Mouse (Mus musculus): Measurements from ENCODE around the gene Sox13. TPM values are rescaled to one million over a fixed set of nuclear protein-coding genes. Genes with fewer than 3 reads are reported as not detected.
A peak's percentile ranks its signal among the peaks of the same experiment; 100 is the strongest.

Sox13 gene
- polyA plus RNA-seq (2015; fragmentation: Nextera tagmentation; extraction: Ambion mirVana): 8.8 TPM in 2 replicates

- Histone ChIP-seq H3K36me3 (no peaks in the 10 kb centered on the region), H3K9ac (peak within 1 kb of the TSS; percentile 83), H3K4me3 (peak within 1 kb of the TSS; percentile 67), H3K27me3 (no peaks in the 10 kb centered on the region), H3K4me2 (peak within 1 kb of the TSS; percentile 89), H3K27ac (replicated peaks) (peak within 1 kb of the TSS; percentile 81), H3K9me3 (no peaks in the 10 kb centered on the region), H3K4me1 (replicated peaks) (peaks cover 36% of the 10 kb centered on the region)
- peak; percentile 82 for ATAC-seq (ENCODE audit: low read depth)
- WGBS: under 1% methylated on average over 109 of the region's 128 CpGs
Measured at GRCm38 (mm10) chr1:133423543-133424480, at the start of gene Sox13. TSS of gene Sox13 (minus strand) at chr1:133424377.

GRCm38 (mm10) chr1:133471556-133471955 is 47.4 kb upstream of the Sox13 start:
- Histone ChIP-seq H3K4me3 (no peak overlapping the region), H3K4me1 (replicated peaks) (0 out of 2 replicates have a peak, but pooled peaks cover 5% of the 10 kb centered on the region), H3K9me3 (no peaks in the 10 kb centered on the region), H3K4me2 (no peak overlapping the region), H3K27me3 (no peaks in the 10 kb centered on the region), H3K27ac (replicated peaks) (no peak overlapping the region), H3K9ac (no peak overlapping the region), H3K36me3 (no peaks in the 10 kb centered on the region)
- ATAC-seq (ENCODE audit: low read depth): no peak
- 71% methylated on average over 2 of the region's 2 CpGs for WGBS

- 0 out of 2 replicates have a peak, but pooled peaks cover 5% of the 10 kb centered on the region for H3K4me1 ChIP-seq (replicated peaks)
- 72% methylated on average over 7 of the region's 7 CpGs for WGBS
- no peak overlapping the region for H3K4me3 ChIP-seq
- H3K27me3 ChIP-seq: no peaks in the 10 kb centered on the region
- no peak overlapping the region for H3K27ac ChIP-seq (replicated peaks)
- no peak for ATAC-seq (ENCODE audit: low read depth)
- no peaks in the 10 kb centered on the region for H3K36me3 ChIP-seq
- no peak overlapping the region for H3K4me2 ChIP-seq
- H3K9me3 ChIP-seq: no peaks in the 10 kb centered on the region
- H3K9ac ChIP-seq: no peak overlapping the region
Measured at GRCm38 (mm10) chr1:133471086-133471485, 46.9 kb upstream of the Sox13 start.

GRCm38 (mm10) chr1:133470242-133471025 is 46.3 kb upstream of the Sox13 start:
- Histone ChIP-seq H3K9ac (no peak overlapping the region), H3K36me3 (no peaks in the 10 kb centered on the region), H3K27ac (replicated peaks) (no peak overlapping the region), H3K4me3 (no peak overlapping the region), H3K4me2 (no peak overlapping the region), H3K27me3 (no peaks in the 10 kb centered on the region), H3K9me3 (no peaks in the 10 kb centered on the region), H3K4me1 (replicated peaks) (0 out of 2 replicates have a peak, but pooled peaks cover 5% of the 10 kb centered on the region)
- WGBS: 16% methylated on average over 10 of the region's 10 CpGs
- no peak for ATAC-seq (ENCODE audit: low read depth)

- Histone ChIP-seq H3K9ac (no peak overlapping the region), H3K27me3 (no peaks in the 10 kb centered on the region), H3K4me1 (replicated peaks) (peaks cover 5% of the 10 kb centered on the region; the same call in 1 of the 2 replicates), H3K4me3 (no peak overlapping the region), H3K4me2 (no peak overlapping the region), H3K9me3 (no peaks in the 10 kb centered on the region), H3K36me3 (no peaks in the 10 kb centered on the region), H3K27ac (replicated peaks) (no peak overlapping the region)
- WGBS: 67% methylated on average over 4 of the region's 4 CpGs
- no peak for ATAC-seq (ENCODE audit: low read depth)
Measured at GRCm38 (mm10) chr1:133469213-133469612, 45.0 kb upstream of the Sox13 start.

GRCm38 (mm10) chr1:133468751-133469150 is 44.6 kb upstream of the Sox13 start:
- H3K36me3 ChIP-seq: no peaks in the 10 kb centered on the region
- no peak overlapping the region for H3K9ac ChIP-seq
- no peaks in the 10 kb centered on the region for H3K9me3 ChIP-seq
- H3K27ac ChIP-seq (replicated peaks): no peak overlapping the region
- no peaks in the 10 kb centered on the region for H3K27me3 ChIP-seq
- WGBS: 29% methylated on average over 6 of the region's 6 CpGs
- peaks cover 5% of the 10 kb centered on the region; the same call in 1 of the 2 replicates for H3K4me1 ChIP-seq (replicated peaks)
- no peak overlapping the region for H3K4me2 ChIP-seq
- no peak for ATAC-seq (ENCODE audit: low read depth)
- H3K4me3 ChIP-seq: no peak overlapping the region

- no peaks in the 10 kb centered on the region for H3K27me3 ChIP-seq
- H3K4me3 ChIP-seq: no peak overlapping the region
- H3K36me3 ChIP-seq: no peaks in the 10 kb centered on the region
- H3K4me2 ChIP-seq: no peak overlapping the region
- no peak overlapping the region for H3K9ac ChIP-seq
- H3K27ac ChIP-seq (replicated peaks): no peak overlapping the region
- ATAC-seq (ENCODE audit: low read depth): no peak
- peaks cover 5% of the 10 kb centered on the region; the same call in 1 of the 2 replicates for H3K4me1 ChIP-seq (replicated peaks)
- WGBS: 73% methylated on average over 8 of the region's 8 CpGs
- H3K9me3 ChIP-seq: no peaks in the 10 kb centered on the region
Measured at GRCm38 (mm10) chr1:133467905-133468304, 43.7 kb upstream of the Sox13 start.

- Histone ChIP-seq H3K9ac (no peak overlapping the region), H3K4me3 (no peak overlapping the region), H3K36me3 (no peaks in the 10 kb centered on the region), H3K27ac (replicated peaks) (no peak overlapping the region), H3K9me3 (no peaks in the 10 kb centered on the region), H3K4me2 (no peak overlapping the region), H3K4me1 (replicated peaks) (no peaks in the 10 kb centered on the region; the same call in 1 of the 2 replicates), H3K27me3 (no peaks in the 10 kb centered on the region)
- no peak for ATAC-seq (ENCODE audit: low read depth)
- 89% methylated on average over 5 of the region's 5 CpGs for WGBS
Measured at GRCm38 (mm10) chr1:133463138-133463537, 39.0 kb upstream of the Sox13 start.

GRCm38 (mm10) chr1:133460996-133461395 is 36.8 kb upstream of the Sox13 start:
- Histone ChIP-seq H3K9ac (no peak overlapping the region), H3K9me3 (no peaks in the 10 kb centered on the region), H3K27ac (replicated peaks) (no peak overlapping the region), H3K4me2 (no peak overlapping the region), H3K4me1 (replicated peaks) (no peaks in the 10 kb centered on the region; the same call in 1 of the 2 replicates), H3K27me3 (no peaks in the 10 kb centered on the region), H3K4me3 (no peak overlapping the region), H3K36me3 (no peaks in the 10 kb centered on the region)
- ATAC-seq (ENCODE audit: low read depth): no peak

- no peak overlapping the region for H3K27ac ChIP-seq (replicated peaks)
- ATAC-seq (ENCODE audit: low read depth): no peak
- H3K27me3 ChIP-seq: no peaks in the 10 kb centered on the region; the same call in 1 of the 2 replicates
- WGBS: 66% methylated on average over 2 of the region's 2 CpGs
- H3K4me2 ChIP-seq: no peak overlapping the region
- H3K4me1 ChIP-seq (replicated peaks): peaks cover 10% of the 10 kb centered on the region; the same call in 1 of the 2 replicates
- H3K4me3 ChIP-seq: no peak overlapping the region
- no peaks in the 10 kb centered on the region for H3K36me3 ChIP-seq
- no peak overlapping the region for H3K9ac ChIP-seq
- H3K9me3 ChIP-seq: no peaks in the 10 kb centered on the region
Measured at GRCm38 (mm10) chr1:133456097-133456496, 31.9 kb upstream of the Sox13 start.

- Histone ChIP-seq H3K9me3 (no peaks in the 10 kb centered on the region), H3K4me3 (no peak overlapping the region), H3K27ac (replicated peaks) (no peak overlapping the region), H3K9ac (no peak overlapping the region), H3K27me3 (no peaks in the 10 kb centered on the region; the same call in 1 of the 2 replicates), H3K36me3 (no peaks in the 10 kb centered on the region), H3K4me2 (no peak overlapping the region), H3K4me1 (replicated peaks) (peaks cover 18% of the 10 kb centered on the region)
- 20% methylated on average over 10 of the region's 10 CpGs for WGBS
- ATAC-seq (ENCODE audit: low read depth): no peak
Measured at GRCm38 (mm10) chr1:133452564-133453165, 28.5 kb upstream of the Sox13 start.
